Mouse (Mus musculus) urinary bladder, postnatal 25 days (tissue): ENCODE measurements around the gene Abca8a.
A peak's percentile ranks its signal among the peaks of the same experiment; 100 is the strongest.

ENCODE experiments used
- DNase-seq: peaks from one replicate; pipeline ENCODE4 v3.0.0; 2022; ENCODE audit warnings: low spot score

The Abca8a gene

DNA sequence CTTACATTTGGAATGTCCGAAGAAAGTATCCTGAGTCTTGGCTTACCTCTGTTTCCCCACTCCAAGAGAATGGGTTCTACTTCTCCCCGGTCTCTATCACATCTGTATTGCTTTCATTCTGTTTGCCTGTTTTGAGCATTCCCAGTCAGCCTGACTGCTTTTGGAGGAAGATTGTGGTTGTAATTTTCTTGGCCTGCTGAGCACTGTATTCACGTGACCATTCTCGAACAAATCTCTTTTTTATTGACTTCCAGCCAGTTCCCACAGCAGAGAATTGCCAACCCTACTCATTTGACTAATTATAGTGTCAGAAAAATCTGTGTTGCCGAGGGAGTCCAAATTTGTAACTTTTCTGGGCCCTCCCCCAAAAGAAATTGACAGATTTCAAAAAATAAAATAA is at the start of gene Abca8a:
Abca8a (minus strand) TSS at position 121 of the 400 bp plus-strand sequence.
- no peak for DNase-seq

DNA sequence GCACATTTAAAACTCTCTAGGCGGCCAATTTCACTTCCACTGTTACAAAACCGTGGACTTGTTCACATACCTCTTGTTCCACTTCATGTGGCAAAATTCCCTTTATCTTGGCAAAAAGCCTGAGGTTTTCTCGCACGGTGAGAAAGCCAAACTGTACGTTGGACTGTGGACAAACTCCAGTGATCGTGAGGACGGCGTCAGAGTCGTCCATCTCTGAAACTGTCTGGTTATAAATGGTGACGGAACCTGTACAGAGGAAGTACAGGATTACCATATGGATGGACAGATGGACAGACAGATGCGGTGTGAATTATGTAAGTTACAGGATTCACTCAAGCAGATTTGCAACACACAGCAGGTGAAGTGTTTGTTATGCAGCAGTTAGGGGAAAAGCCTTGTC is 49.6 kb upstream of the Abca8a start:
- no peak for DNase-seq

DNA sequence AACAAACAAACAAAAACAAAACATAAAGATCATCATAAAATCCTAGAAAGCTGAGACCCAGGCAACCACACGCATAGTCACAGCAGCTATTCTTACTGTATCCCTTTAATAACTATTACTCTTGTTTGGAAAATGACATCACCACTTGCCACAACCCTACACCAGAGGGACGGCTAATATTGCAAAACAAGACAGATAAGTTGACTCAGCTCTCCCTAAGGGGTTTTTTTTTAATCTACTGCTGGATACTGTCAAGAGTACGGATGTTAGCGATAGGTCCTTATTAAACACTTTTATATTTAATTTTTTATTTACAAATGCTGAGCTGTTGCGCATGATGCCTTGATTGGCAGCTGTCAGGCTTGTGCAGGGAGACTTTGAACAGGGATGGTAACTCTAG is 35.0 kb upstream of the Abca8a start:
- no peak for DNase-seq

DNA sequence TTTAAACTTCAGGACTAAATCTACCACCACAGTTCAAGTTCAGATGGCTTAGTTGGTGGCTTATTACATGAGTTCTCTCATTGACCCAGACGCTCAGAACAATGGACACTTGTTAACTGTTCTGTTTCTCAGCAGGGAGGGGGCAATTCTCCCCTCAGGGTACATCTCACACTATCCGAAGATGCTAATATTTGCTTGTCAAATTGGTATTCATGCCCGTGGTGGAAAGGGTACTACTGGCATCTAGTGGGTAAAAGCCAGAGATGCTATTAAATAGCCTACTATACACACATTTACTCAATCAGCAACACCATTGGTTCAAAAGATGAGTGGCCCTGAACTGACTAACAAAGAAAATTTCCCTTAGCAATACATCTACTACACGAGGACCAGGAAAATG is 15.4 kb upstream of the Abca8a start:
- DNase-seq = no peak

DNA sequence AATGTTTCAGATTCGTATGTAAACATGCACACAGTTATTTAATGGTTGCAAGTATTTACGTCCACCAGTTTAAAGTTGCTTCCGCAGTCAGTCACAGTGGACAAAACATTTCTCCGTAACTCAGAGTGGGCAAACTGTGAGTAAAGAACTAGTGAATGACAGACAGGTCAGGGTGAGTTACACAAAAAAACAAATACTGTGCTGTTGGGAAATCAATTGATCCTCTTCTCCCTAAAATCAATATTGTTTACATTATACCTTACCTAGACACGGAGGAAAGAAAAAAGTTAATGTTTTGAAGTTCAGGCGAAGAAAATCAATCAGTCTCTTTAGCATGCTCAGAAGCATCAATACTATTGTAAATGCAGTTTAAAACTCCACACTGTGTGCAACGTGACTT is 5.7 kb upstream of the Abca8a start:
- no peak for DNase-seq

DNA sequence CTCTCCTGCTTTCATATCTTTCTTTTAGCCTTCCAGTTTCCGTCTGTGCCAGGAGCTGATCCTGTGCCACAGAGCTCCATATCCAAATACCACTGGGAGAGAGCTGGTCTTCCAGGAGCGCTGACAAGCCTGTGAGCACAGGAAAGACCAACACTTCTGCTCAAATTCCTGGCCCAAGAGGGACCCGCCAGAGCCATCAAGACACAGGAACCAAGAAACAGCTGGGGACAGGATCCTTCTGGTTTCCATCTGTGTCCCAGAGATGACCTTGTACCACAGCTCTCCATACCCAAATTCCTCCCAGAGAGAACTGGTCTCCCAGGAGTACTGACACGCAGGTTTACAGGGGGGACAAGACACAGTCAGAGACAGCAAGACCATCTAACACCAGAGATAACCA is 3.1 kb upstream of the Abca8a start:
- no peak for DNase-seq

DNA sequence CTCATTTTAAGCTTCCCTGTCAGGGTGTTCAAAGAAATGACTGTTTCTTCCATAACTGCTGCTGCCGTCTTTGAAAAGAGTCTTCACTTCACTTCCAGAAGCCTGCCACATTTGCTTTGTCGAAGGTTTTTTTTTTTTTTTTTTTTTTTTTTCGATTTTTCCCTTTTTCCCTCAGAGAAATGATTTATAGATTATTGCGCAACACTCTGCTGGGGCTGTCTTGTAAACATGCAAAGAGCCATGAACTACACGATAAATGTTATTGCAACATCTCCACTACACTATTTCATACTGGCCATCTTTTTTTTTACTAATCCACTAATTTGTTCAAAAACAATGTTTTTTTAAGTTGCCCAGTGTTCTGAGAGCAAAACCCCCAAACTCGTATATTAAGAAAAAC is 1.7 kb upstream of the Abca8a start:
- DNase-seq = no peak

DNA sequence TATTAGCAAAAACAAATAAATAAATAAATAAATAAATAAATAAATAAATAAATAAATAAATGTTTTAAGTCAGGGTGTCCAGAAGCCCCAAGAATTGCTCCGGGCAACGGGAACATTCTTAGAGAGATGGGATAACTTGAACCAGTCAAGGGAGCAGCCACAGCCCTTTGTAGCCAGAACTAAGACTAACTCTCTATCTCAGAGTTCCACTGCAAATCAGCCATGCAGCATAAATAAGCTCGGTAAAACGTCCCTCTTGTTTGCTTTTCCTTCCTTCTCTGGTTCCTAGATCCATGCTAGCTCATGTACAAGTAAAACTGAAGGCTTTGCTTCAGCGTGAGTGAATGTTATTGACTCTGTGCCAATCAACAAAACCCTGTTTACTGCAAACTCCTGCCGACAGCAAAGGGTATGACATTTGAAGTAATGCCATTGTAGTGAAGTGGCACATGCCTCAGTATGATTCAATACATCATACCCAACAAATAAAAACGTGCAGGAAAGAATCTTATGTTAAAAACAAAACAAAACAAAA is 865 bp downstream of the Abca8a start:
- no peak for DNase-seq

DNA sequence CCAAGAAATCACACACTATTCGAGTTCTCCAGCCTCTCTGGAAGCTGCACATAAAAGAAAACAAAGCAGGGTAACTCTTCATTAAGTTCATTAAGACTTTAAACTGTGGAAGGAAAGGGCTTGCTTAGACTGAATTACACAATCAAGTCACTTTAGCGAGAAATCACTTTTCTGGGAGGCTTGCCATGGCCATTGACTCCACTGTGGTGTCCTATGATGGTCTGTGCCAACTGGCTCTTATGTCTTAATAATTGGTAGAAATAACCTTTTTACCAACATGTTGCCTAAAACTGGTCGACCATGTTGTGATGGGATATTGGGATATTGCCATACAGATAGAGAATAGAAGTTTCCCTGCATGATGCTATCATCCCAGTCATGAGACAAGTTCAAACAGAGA is 1.5 kb downstream of the Abca8a start:
- DNase-seq = no peak

DNA sequence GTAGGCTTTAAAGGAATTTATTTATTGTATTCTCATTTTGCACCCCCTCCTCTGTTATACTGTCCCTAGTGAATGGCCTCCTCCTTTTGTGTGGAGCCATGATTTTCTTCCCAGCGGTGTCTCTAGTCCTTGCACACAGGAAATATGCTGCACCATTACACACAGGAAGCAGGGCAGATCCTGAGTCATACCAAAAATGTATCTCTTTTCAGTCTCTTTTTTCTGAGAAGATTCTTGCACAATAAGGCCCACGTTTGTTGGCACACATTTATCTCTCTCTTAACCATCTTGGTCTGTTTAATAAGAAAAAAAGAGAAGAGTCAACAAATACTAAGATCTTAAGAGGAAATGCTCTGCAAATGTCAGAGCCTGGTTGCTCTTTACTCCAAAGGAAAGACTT is 4.5 kb downstream of the Abca8a start:
- DNase-seq = no peak

DNA sequence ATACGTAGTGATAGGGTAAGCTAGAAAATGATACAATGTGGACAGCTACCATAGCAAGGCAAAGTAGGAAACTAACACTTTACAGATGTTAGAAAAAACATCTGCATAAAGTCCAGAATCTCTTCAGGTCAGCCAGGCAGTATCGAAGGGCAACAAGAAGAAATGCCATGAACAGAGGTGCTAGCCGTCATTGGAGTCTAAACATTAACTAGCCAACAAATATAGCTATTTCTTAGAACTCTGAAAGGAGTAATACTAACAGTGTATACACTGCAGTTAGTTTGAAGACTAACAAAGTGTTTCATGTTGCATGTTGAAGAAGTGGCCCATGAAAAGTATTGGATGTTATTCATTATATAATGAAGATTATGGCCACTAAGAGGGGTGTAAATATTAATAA is 23.6 kb downstream of the Abca8a start:
- DNase-seq = no peak

DNA sequence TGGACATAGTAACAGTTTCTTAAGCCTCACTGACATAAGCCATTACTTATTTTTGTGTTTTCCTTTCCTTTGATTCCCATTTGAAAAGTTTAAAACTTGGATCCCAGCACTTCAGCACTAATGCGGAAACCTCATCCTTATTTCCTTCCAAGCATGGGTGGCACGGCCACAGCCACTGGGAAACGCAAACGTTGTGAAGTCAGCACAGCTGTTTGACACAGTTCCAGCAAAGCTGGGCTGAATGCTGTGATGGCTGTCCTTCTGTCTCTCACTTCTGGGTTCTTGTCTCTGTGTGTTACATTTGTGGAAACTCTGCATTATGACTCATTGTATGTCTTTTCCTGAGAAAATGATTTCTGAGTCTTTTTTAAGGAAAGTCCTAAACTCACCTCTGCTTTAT is 34.7 kb downstream of the Abca8a start:
- no peak for DNase-seq

DNA sequence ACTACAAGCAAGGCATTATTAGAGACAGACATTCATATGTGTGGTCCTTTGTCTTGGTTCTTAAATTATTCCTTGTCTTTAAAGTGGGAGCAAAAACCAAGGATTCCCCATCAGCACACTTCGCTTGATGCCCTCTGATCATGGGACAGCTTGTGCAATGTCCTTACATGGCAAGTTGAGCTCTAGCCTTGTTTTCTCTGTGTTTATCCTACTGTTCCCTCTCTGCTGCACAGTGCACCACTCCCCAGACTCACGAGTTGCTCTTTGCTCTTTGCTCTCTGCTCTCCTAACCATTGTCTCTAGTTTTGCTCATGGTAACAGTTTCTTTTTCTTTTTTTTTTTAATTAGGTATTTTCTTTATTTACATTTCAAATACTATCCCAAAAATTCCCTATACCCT is 35.7 kb downstream of the Abca8a start:
- no peak for DNase-seq

DNA sequence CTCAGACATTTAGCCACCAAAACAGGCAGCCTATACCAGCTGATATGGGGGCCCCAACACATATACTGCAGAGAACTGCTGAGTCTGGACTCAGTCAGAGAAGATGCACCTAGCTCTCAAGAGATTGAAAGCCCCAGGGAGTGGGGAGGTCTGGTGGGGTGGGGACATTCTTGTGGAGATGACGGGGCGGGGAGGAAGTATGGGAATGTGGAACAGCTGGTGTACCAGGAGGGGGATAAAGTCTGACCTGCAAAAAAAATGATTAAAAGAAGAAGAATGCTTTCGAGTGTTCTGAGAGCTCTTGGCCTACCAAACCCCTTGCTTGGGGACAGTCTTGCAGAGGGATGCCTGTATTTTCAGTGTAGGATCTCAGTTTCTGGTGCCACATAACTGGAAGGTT is 42.1 kb downstream of the Abca8a start:
- DNase-seq = no peak

DNA sequence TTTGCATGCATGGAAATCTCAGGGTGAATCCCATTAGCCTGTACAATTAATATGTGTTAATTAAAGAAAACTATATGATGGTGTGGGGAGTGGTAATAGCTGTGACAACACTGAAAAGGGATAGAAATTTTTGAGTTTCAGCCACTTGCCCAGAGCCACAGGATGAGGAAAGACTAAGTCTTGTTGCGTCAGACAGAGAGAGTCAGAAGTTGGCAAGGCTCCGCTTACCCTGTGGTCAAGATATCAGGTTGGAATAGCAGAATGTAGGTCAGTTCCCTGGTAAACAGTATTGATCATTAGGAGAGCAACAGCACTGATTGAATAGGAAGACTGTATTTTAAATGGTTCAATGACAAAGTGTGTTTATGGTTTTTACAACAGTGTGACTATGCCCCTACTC is 58.0 kb downstream of the Abca8a start:
- DNase-seq = no peak

DNA sequence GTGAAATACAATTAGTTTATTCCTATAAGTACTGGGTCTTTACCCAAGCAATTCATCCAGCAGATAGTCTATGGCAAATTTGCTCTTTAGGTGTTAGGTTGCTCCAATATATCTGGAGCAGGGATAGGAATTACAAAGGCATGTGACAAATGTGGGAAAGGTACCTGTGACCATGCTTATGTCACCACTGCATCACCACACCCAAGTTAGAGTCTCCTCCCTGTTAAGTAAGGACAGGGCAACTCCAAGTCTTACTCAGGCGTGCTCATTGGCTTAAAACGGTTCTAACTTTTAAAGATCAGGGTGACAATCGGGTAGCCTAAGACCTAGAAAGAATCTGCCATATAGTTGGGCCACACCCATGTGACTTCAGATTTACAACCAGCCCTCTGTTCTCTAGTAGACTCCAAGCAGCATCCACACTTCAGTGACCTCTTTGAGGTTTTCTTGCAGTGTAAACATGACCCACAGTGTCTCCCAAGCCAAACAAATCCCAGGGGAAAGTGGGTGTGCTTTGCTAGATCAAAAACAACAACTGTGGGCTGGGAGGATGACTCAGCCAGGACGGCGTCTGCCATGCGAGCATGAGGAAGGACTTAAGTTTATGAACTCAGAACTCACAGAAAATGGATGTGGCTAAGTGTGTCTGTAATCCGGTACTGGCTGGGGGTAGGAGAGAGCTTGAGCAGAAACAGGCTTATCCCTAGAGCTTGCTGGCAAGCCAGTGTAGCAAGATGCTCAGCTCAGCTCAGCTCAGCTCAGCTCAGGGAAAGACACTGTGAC is 66.7 kb downstream of the Abca8a start:
- no peak for DNase-seq

DNA sequence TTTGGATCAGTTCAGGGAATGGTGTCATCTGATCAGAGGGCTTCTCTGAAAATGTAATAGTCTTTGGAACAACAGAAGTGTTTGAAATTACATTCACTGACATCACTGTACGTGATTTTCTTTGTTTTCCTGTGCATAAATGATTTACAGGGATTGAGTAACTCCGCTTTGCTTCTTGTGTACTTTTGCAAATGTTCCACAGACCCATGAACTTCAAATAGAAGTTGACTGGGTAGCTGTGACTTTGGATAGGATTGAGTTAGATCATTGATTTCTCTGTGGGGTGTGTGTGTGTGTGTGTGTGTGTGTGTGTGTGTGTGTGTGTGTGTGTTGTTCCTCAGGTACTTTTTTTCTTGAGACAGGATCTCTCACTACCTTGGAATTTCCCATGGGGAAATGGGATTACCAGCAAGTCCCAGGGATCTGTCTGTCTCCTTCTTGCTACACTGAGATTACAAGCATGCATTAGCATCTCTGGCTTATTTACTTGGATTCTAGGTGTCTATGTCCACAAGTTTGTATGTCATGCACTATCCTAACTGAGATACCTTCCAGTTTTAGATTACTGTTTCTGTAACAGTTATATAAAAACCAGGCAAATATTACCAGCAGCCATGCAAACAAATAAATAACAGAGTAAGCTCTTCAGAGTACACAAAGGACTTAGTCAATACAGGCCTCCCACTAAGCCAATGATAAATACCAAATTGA is 84.8 kb downstream of the Abca8a start:
- no peak for DNase-seq

DNA sequence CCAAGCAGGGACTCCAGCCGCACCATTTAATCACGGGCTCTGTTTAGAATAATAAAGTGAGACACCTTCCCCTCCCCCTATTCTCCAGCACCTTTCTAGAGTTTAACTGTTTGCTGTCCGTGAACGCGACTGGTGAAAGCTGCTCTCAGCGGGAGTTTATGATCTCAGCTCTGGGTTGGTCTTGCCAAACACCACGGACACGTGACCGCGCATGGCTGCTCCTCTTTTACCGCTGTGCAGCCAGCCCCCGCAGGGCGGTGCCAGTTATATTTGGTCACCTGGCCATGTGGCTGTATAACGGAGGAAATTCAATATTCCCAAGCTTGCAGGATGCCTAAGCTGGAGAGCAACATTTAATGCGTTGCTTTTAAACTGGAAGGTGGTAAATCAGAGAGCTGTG is 100.2 kb downstream of the Abca8a start, which contains the start of gene Abca8b:
Abca8b (minus strand) TSS at position 222 of the 400 bp plus-strand sequence.
- DNase-seq = peak; percentile 53

DNA sequence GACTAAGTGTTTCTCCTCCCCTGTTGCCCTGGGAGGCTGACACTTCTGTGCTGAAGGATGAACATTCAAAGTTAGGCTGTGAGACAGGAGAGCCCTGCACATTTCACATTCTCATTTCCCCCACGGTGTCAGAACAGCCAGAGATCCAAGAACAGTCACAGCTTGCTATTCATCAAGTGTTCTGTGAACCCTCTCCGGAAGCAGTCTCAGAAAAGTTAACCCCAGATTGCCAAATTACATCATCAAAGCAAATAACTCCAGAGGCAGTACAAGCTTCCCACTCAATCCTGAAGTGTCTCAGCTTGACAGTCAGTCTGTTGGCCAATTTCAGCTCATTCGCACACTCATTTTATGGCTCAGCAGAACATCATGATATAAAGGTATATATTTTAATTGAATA is 100.8 kb downstream of the Abca8a start:
- DNase-seq = no peak

DNA sequence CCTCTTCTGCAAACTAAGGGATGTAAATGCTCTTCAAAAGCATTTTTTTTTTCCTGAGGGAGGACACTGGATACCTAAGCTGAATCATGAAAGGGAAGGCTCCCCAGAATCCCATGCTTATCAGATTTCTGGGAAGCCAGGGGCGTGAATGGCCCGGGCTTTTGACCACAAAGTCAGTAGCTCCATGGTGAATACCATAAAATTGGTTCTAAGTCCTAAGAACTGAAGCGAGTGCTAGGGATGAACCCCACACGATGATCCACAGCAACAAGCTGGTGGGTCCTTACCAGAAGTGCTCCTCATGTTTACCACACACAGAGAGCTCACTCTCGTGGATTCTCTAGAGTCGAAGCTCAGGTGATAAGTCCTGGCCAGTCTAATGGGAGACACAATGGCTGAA is 101.8 kb downstream of the Abca8a start:
- no peak for DNase-seq

DNA sequence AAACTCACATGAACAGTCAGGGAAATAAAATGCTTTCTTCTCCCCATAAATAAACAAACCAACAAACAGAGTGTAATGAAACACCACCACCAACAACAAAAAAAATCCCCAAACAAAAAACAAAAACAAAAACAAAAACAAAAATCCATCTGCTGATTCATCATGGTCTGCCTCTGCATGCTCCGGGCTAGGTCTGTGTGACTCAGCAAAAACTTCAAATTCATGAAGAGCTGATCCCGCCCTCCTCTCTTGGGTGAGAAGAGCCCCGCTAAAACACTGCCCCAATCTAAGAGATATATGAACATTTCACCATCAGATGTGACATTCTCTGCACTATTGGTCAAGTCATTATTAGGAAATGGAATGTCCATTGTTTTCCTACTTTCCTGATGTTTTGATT is 104.5 kb downstream of the Abca8a start:
- no peak for DNase-seq

DNA sequence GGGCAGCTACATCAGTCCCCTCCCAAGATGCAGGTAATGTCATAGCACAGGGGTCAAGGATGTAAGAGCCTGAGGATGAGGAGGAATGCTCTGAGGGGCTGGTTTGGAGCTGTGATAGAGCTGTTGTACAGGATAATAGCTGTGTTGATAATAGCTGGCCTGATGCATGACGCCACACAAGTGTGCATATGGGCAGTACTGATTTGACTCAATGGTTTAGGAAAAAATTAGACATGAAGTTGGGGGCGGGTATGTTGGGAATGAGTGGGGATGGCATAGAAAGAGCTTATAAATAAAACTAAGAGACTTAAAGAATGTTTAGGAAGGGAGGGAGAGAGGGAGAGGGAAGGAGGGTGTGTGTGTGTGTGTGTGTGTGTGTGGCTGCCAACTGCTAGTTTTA is 105.5 kb downstream of the Abca8a start:
- no peak for DNase-seq

DNA sequence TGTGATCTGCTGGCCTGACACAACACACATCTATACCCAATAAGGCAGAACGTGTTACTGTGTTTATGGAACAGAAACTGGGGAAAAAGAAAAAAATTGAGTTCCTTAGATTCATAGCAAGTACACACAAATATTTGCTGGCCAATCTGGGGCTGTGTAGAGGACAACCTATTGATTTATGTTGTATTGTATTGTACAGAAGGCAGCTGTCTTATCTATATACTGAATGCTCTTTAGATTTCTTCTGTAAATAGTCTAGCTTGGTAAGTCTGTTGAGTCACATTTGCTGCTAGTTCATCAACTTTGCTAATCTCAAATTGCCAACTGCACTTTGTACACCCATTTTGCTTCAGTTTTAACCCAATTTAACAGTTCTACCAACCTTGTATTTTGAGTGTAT is 107.6 kb downstream of the Abca8a start:
- no peak for DNase-seq
